Mouse (Mus musculus) erythroblast, embryonic 14.5 days (primary cell): ENCODE measurements around the gene Shld2.

Experiments used
- GATA1 ChIP-seq: IDR thresholded peaks from 2 replicates; pipeline ENCODE4 v1.6.1; 2012; ENCODE audit warnings: low read length, inconsistent platforms, mixed read lengths
- TAL1 ChIP-seq: IDR thresholded peaks from 3 replicates; pipeline ENCODE4 v1.6.1; 2012; ENCODE audit warnings: low read length, inconsistent platforms, mixed read lengths

DNA sequence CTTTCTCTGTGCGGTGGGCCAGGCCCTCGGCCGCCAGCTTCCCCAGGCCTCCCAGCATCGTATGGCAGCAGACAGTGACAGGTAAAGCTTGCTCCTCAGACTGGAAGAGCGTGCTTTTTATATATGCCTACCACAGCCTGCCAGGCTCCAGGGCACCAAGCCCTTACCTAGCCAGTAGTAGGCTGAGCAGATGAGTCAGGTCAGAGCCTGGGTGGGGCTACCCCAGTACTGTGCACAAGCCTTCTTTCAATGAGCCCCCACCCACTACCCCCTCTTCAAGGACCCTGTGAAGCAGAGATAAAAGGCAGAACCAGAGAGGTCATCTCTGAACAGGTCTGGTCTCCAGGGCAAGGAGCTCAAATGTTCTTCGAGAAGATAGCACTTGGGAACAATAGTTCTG, 45.0 kb upstream of the Shld2 start, which contains the start of gene Fam25c:
- TF ChIP-seq GATA1 = no peak
- TF ChIP-seq TAL1 = no peak
